Mouse (Mus musculus) liver, embryonic 11.5 days (tissue): Measurements from ENCODE around the gene Gm10681. TPM values are rescaled to one million over a fixed set of nuclear protein-coding genes. Genes with fewer than 3 reads are reported as not detected.
A peak's percentile ranks its signal among the peaks of the same experiment; 100 is the strongest.
"Not testable (repeated sequence)": the region's sequence is repeated elsewhere in the genome, so short reads cannot be mapped to it uniquely, and the experiment has no call there.

Experiments used
- ATAC-seq: fragments of 200-750 bp; cut with Nextera tagmentation; replicated peaks from 2 replicates; pipeline ENCODE4 v1.8.0; 2017; ENCODE audit warnings: moderate number of reproducible peaks, mild to moderate bottlenecking, moderate TSS enrichment, moderate library complexity; ENCODE audit not compliant: low FRiP score
- DNase-seq: peaks from one replicate; pipeline ENCODE4 v3.0.0-alpha.2; 2017; ENCODE audit warnings: low spot score
- H3K27ac ChIP-seq: fragments of 300-500 bp; sonication (generic); 2 replicates; pipeline ENCODE4 v1.5.1; 2014; ENCODE audit warnings: mild to moderate bottlenecking, low read depth, low read length, control low read depth
- H3K27me3 ChIP-seq: fragments of 300-500 bp; sonication (generic); replicated peaks from 2 replicates; pipeline ENCODE4 v1.6.1; 2014; ENCODE audit warnings: low read length, mixed read lengths; ENCODE audit not compliant: control insufficient read depth, insufficient read depth
- H3K36me3 ChIP-seq: fragments of 300-500 bp; sonication (generic); 2 replicates; pipeline ENCODE4 v1.6.1; 2014; ENCODE audit warnings: mild to moderate bottlenecking, low read length, moderate library complexity, mixed read lengths; ENCODE audit not compliant: control insufficient read depth, insufficient read depth
- H3K4me1 ChIP-seq: fragments of 300-500 bp; sonication (generic); replicated peaks from 2 replicates; pipeline ENCODE4 v1.6.1; 2014; ENCODE audit warnings: low read length, mixed read lengths; ENCODE audit not compliant: control insufficient read depth, insufficient read depth
- H3K4me2 ChIP-seq: fragments of 300-500 bp; sonication (generic); 2 replicates; pipeline ENCODE4 v1.6.1; 2014; ENCODE audit warnings: mild to moderate bottlenecking, control low read depth, moderate library complexity
- H3K4me3 ChIP-seq: fragments of 300-500 bp; sonication (generic); 2 replicates; pipeline ENCODE4 v1.5.1; 2014; ENCODE audit warnings: low read depth, low read length, control low read depth
- H3K9ac ChIP-seq: fragments of 300-500 bp; sonication (generic); 2 replicates; pipeline ENCODE4 v1.6.1; 2014; ENCODE audit warnings: low read depth, low read length, control low read depth
- H3K9me3 ChIP-seq: fragments of 300-500 bp; sonication (generic); 2 replicates; pipeline ENCODE4 v1.6.1; 2016; ENCODE audit warnings: low read length, inconsistent platforms, mixed read lengths; ENCODE audit not compliant: control insufficient read depth
- WGBS: fragments of 180-500 bp; shearing (Covaris S2); extraction: QIAGEN DNeasy Blood & Tissue Kit; methylation state at CpG from one replicate; pipeline ENCODE4 v1.1.7; 2014; 5-methylcytosine and 5-hydroxymethylcytosine counted together
- polyA plus RNA-seq: library from polyadenylated mRNA; unstranded; fragments of >200 nt; fragmentation: Nextera tagmentation; extraction: Ambion mirVana; gene quantifications from 2 replicates; pipeline ENCODE4 v1.2.1, GENCODE M21; 2014

The Gm10681 gene
- polyA plus RNA-seq, 1 experiment from 2014 or later, result 0.11 TPM

DNA sequence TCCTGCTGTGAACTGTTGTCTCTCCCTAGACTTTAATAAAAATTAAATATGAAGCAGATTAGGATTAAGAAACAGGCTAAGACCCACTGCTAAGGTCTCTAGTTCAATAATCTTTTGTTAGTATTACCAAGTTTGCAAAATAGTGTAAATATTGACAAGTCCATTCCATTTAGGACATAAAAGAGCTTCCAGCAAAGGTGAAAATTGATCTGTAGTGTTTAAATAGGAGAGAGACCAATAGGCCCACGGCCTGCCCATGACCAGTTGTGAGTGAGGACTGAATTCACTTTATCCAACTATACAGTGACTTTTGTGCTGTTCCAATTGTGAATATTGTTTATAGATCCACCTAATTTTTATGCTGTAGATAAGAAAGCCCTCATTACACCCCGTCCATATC is 886 bp downstream of the Gm10681 start:
- ATAC-seq, result no peak
- 59% methylated on average over 2 of the region's 2 CpGs for WGBS

DNA sequence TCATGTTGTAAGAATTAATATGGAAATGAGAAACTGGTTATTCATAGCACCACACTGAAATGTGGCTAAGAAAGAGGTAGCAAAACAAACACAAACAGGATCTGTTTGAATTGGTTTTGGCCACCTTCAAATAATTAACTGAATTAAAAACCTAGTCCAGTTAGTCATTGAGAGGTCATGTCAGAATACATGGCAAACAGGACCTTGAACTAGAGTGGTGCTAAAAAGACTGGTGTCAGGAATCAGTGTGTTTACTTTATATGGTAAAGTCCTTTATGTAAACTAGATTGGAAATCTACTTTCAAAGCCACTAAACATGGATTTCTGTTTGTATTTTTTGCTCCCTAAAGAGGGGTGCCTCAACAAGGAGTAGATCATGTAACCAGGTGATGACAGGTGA is 6.0 kb downstream of the Gm10681 start:
- not testable (repeated sequence) for H3K4me1 ChIP-seq, H3K9ac ChIP-seq, H3K4me2 ChIP-seq, H3K9me3 ChIP-seq, H3K27me3 ChIP-seq, DNase-seq, H3K36me3 ChIP-seq, ATAC-seq, H3K27ac ChIP-seq, H3K4me3 ChIP-seq

More for the DNA sequence above, 886 bp downstream of the Gm10681 start:
- Histone ChIP-seq H3K4me2 (no peak overlapping the region), H3K9me3 (no peaks in the 10 kb centered on the region), H3K27ac (no peak overlapping the region), H3K4me3 (no peak overlapping the region), H3K36me3 (no peaks in the 10 kb centered on the region), H3K9ac (no peak overlapping the region), H3K27me3 (no peaks in the 10 kb centered on the region), H3K4me1 (no peaks in the 10 kb centered on the region)
- DNase-seq, result no peak

- not testable (repeated sequence) for DNase-seq, ATAC-seq, H3K36me3 ChIP-seq, H3K4me3 ChIP-seq, H3K27ac ChIP-seq, H3K9ac ChIP-seq, H3K4me1 ChIP-seq, H3K9me3 ChIP-seq, H3K4me2 ChIP-seq, H3K27me3 ChIP-seq
- WGBS, result no CpG with 5 or more reads among the region's 1 CpGs
These were observed 6.4 kb downstream of the Gm10681 start for GRCm38 (mm10) chr3:98582202-98582601.

DNA sequence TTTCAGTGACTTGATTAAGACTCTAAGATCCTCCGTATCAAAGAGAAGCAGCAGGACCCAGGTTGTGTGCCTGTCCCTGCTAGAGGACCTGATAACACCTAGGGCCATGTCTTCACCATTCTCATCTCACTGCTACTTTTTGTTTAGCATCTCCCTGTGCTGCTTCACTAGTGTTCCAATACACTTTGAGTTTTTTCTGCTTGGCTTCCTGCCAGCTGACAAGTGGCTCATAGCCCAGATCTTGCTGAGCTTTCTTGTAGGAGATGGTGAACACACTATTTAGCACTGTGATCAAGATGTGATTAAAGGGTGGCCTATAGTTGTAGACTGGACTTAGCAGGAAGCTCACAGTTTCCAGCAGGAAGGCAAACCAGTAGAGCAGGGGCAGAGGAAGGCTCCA is 7.6 kb downstream of the Gm10681 start:
- H3K9ac ChIP-seq, DNase-seq, H3K27ac ChIP-seq, ATAC-seq, H3K4me3 ChIP-seq, H3K36me3 ChIP-seq, H3K4me1 ChIP-seq, H3K4me2 ChIP-seq, H3K27me3 ChIP-seq, H3K9me3 ChIP-seq: not testable (repeated sequence)
- no CpG with 5 or more reads among the region's 1 CpGs for WGBS

DNA sequence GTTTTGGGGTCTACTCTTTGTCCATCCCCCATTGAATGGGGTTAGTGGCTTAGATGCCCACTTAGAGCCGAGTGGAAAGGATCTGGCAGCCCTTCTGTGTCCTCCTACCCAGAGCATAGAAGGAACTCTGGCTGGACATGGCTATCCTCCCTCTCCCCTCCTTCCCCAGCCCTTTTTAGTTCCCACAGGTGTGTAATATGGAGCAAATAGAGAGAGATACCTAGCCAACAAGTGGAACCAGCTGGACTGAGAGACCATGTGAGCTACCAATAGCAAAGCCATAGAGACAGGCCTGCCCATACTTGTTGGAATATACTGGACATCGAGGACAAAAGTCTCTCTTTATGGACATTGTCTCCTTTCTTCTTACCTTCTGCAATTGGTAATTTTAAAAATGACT is 20.9 kb downstream of the Gm10681 start:
- not testable (repeated sequence) for H3K4me1 ChIP-seq, H3K27me3 ChIP-seq, H3K4me3 ChIP-seq, H3K27ac ChIP-seq, DNase-seq, H3K36me3 ChIP-seq, H3K9me3 ChIP-seq, H3K4me2 ChIP-seq, H3K9ac ChIP-seq
- 71% methylated on average over 2 of the region's 2 CpGs for WGBS
- peak; percentile 47; the same call in 1 of the 2 replicates for ATAC-seq

- not testable (repeated sequence) for H3K9ac ChIP-seq, H3K27ac ChIP-seq, H3K9me3 ChIP-seq, H3K4me3 ChIP-seq, H3K27me3 ChIP-seq, H3K36me3 ChIP-seq, H3K4me2 ChIP-seq, ATAC-seq, DNase-seq, H3K4me1 ChIP-seq
- WGBS, result no CpG with 5 or more reads among the region's 3 CpGs
These were observed 23.7 kb downstream of the Gm10681 start for GRCm38 (mm10) chr3:98564894-98565293.

GRCm38 (mm10) chr3:98563831-98564230 is 24.8 kb downstream of the Gm10681 start:
- not testable (repeated sequence) for H3K27me3 ChIP-seq, H3K9ac ChIP-seq, H3K9me3 ChIP-seq, H3K36me3 ChIP-seq, DNase-seq, H3K4me3 ChIP-seq, H3K4me1 ChIP-seq, ATAC-seq, H3K4me2 ChIP-seq, H3K27ac ChIP-seq
- no CpG with 5 or more reads among the region's 2 CpGs for whole genome bisulfite sequencing

- not testable (repeated sequence) for H3K27ac ChIP-seq, H3K27me3 ChIP-seq, DNase-seq, H3K9me3 ChIP-seq, H3K36me3 ChIP-seq, H3K4me3 ChIP-seq, H3K4me1 ChIP-seq, H3K4me2 ChIP-seq, H3K9ac ChIP-seq
- ATAC-seq, result 0 out of 2 replicates have a peak, but pooled peaks have one; percentile 41
- no CpG with 5 or more reads among the region's 5 CpGs for WGBS
These were observed 27.9 kb downstream of the Gm10681 start for GRCm38 (mm10) chr3:98560711-98561110.

GRCm38 (mm10) chr3:98550832-98551231 is 37.8 kb downstream of the Gm10681 start:
- H3K9ac ChIP-seq, ATAC-seq, H3K4me1 ChIP-seq, H3K36me3 ChIP-seq, H3K9me3 ChIP-seq, DNase-seq, H3K27ac ChIP-seq, H3K4me2 ChIP-seq, H3K4me3 ChIP-seq, H3K27me3 ChIP-seq: not testable (repeated sequence)
- WGBS, result no CpG with 5 or more reads among the region's 1 CpGs
